Mouse (Mus musculus) layer of hippocampus, postnatal 36 days (tissue): ENCODE results near the gene Slc41a2. TPM values are rescaled to one million over a fixed set of nuclear protein-coding genes. Genes with fewer than 3 reads are reported as not detected.
"Not testable (repeated sequence)": the region's sequence is repeated elsewhere in the genome, so short reads cannot be mapped to it uniquely, and the experiment has no call there.

Experiments
- DNase-seq, 2 experiments: peaks; one replicate each; pipeline ENCODE4 v3.0.0; 2022
- total RNA-seq, 2 experiments: library from RNA; stranded (reverse); gene quantifications; 2 replicates each; pipeline ENCODE4 v1.2.3; 2021

Slc41a2 gene
- total RNA-seq, 2 experiments from 2014 or later, result 20.2 to 24.3 TPM

DNA sequence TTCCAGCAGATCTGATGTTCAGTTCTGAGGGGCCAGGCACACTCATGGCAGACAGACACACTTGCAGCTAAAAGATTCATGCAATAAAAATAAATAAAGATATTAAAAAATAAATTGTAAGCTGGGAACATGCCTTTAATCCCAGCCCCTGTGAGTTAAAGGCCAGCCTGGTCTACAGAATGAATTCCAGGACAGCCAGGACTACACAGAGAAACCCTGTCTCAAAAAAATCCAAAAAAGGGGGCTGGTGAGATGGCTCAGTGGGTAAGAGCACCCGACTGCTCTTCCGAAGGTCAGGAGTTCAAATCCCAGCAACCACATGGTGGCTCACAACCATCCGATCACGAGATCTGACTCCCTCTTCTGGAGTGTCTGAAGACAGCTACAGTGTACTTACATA is 14.1 kb upstream of the Slc41a2 start:
- DNase-seq, result not testable (repeated sequence)

DNA sequence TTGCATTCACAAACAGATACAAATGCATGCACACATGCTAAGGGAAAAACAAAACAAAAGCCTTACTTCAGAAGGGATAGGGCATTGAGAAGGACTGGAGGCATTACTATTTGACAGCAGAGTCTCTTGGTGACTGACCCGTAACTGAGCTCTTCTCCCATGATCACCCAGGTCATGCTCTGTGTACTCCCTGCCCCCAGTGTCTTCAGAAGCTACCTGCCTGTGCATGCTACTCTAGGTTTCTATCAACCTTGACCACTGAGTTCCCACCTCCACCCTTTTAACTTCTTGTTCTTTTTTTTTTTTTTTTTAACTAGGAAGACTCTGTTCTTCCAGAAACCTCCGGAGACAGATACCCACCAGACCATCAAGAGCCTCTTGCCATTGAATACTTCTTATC is 13.0 kb upstream of the Slc41a2 start:
- no peak for DNase-seq

GRCm38 (mm10) chr10:83347494-83347893 is 9.8 kb upstream of the Slc41a2 start:
- DNase-seq, result no peak

- DNase-seq, result no peak
Observed at GRCm38 (mm10) chr10:83346359-83346736, 8.7 kb upstream of the Slc41a2 start.

DNA sequence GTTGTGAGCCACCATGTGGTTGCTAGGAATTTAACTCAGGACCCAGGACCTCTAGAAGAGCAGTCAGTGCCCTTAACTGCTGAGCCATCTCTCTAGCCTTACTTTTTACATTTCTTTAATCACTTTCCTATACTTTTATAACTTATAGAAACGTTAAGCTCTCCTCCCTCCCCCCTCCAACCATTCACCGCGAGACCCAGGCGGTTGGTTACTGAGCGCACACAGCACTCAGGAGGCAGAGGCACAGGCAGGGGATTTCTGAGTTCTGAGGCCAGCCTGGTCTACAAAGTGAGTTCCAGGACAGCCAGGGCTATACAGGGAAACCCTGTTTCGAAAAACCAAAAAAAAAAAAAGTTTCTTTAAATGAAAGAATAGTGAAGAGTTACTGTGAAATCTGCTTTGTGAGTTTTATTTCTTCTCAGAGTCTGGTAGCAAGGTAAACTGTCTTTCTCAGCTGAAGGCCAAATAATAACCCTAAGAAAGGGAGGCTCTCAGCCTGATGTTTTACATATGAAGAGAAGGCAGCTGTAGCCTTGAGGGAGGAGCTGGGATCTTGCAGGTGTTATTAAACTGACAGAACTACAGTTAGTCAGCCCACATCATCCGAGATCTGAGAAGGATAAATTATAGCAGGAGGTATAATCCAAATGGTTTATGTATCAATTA is 8.1 kb upstream of the Slc41a2 start:
- DNase-seq, result no peak

DNA sequence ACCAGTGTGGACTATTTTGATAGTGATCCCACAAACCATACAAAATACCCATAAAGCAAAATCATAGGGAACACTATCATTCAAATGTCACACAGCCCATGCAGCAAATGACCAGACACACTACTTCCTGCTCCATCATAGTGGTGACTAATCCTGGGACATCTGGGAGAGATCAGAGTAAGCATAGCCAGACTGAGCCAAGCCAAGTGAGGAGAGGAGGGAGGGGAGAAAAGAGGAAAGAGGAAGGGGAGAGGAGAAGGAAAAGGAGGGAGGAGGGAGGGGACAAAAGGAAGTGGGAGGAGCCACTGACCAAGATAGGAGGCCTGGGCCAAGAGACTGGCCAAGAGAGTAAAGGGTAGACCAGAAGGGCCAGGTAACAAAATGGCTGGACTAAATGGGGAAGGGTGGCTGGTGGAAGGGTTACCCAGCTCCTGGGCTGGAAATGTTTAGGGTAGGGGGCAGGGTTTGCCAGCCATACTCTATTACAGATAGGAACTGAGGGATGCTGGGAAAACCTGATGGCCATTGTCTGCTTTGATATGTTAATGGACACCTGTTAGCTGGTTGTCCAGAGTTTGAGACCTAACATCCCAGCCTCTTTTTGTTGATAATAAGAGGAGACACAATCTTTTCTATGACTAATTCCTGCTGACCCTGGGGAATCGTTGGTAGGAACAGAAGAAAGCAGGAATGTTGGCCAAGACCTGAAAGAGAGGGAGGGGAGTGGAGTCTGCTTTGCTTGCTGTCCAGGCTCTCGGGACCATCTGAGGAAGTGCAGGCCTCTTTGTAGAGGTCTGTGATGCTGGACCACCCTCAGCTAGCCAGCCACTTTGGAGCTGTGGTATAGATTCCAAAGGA is 6.4 kb upstream of the Slc41a2 start:
- DNase-seq, result no peak

- DNase-seq, result peak in 1 of 2 experiments; percentile 33
Observed at GRCm38 (mm10) chr10:83343171-83343570, 5.5 kb upstream of the Slc41a2 start.

- no peak for DNase-seq
Observed at GRCm38 (mm10) chr10:83341226-83341625, 3.5 kb upstream of the Slc41a2 start.

DNA sequence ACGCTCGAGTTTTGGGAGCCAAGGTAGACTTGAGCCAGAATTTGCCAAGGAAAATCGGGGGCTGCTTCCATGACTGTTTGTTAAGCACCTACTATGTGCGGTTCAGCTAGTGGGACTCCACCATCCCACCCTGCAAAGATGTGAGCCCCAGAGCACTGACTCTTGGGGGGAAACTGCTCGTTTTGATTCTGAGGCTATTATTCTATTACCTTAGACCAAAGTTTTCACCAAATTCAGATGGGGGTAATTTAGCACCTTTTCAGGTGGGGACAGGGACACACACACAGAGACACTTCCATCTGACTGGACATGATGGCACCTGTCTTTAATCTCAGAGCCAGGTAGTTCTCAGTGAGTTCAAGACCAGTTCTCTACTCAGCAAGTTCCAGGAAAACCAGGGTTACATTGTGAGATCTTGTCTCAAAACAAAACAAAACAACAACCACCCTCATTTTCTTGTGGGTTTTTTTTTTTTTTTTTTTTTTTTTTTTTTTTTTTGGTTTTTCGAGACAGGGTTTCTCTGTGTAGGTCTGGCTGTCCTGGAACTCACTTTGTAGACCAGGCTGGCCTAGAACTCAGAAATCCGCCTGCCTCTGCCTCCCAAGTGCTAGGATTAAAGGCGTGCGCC is 403 bp upstream of the Slc41a2 start:
- DNase-seq, result no peak

DNA sequence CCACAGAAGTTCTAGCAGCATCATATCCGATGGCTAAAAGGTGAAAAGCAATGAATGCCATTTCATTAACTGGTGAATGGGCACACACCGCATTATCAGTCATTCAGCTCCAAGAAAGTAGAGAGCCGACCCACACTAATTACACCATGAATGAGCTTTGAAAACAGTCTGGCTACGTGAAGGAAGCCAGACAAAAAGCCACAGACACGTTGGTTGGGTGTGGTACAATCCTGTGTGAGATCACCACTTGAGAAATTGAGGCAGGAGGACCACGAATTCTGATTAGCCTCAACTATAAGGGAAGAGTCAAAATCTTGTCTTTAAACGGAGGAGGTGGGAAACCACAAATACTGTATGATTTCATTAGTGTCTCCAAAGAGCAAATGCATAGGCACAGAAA is 1.3 kb downstream of the Slc41a2 start:
- no peak for DNase-seq

DNA sequence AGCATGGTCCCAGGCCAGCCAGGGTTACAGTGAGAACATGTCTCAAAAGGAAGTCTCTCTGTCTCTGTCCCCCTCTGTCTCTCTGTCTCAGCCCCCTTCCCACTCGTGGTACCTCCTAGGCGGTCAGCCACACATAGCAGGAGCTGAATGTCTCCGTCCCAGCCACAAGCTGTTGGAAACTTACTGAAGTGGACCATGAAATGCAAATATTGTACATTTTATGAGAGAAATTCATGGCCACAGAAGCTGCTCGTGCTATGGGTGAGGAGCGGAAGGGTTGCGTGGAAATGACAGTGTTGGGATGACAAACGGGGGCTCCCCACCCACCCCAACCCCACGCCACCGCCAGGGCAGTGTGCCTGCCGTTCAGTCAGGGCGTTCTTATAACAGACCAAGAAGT is 5.1 kb downstream of the Slc41a2 start:
- DNase-seq, result no peak

DNA sequence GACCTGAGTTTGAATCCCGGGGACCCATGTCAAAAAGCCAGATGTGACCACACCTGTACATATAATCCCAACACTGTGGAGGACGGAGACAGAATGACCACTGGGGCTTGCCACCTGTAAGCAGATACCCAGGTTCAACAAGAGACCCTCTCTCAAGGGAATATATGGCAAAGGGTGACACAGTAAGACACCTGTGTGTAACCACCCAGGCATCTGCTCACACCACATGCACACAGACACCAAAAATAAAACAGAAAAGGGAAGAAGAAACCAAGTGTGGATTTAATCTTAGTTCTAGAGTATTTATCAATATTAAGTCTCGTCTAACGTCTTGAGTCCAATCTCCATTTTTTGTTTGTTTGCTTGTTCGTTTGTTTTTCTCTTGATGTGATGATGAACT is 5.9 kb downstream of the Slc41a2 start:
- no peak for DNase-seq

DNA sequence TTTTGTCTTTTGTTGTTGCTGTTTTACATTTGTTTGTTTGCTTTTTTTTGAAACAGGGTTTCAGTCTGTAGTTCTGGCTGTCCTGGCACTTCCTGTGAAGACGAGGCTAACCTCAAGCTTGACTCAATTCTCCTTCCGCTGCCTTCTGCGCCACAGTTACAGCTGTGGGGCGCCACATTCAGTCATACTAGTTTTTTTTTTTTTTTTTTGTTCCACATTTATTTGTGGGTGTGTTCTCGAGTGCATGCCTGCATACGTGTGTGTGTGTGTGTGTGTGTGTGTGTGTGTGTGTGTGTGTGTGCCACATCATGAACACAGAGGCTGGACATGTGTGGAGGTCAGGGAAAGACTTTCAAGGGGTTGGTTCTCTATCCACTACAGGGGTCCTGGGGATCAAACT is 7.3 kb downstream of the Slc41a2 start:
- DNase-seq, result no peak

GRCm38 (mm10) chr10:83328791-83329190 is 8.9 kb downstream of the Slc41a2 start:
- no peak for DNase-seq

DNA sequence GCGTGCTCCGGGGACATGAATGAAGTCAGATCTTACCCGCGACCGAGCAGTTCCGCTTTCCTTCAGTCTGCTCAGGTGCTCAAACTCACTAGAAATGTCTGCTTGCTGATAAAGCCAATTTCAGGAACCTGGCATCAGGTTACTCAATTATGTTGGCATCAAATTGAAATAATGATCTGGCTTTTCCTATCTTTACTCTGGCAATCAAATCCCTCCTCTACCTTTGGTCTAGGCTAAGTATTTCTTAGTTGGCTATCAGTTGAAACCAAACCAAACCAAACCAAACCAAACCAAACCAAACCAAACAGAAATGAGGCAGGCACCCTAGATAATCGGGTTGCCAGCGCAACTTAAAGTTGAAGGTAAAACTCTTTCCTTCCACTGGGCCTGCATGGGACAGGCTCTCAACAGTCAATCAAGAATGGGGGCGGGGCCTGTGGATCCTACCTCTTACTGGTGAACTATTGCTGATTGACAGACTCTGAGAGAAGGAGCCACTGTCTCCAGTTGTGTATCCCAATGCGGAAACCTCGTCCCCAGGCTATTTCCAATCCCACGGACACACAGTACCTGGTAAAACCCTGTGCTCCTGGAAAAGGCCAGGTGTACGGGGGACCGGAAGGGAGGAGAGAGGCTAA is 10.9 kb downstream of the Slc41a2 start:
- DNase-seq, result no peak

DNA sequence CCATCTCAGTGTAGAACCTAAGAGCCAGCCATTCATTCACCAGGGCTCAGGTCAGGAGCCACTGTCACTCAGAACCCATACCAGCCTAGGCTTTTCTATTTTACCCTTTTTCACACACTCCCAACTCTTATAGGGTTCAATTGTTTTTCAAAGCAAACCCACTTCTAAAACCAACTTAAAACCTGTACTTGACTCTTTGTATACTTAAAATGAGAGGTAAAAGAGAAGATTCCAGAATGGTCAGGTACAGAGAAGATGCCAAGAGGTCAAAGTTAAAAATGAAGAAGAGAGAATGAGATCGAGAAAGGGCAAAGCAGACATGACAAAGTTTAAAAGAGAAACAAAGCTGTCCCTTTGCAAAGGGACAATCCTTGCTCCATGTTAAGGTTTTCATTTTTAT is 11.8 kb downstream of the Slc41a2 start:
- DNase-seq, result no peak

- DNase-seq, result no peak
Observed at GRCm38 (mm10) chr10:83324871-83325270, 12.8 kb downstream of the Slc41a2 start.

- no peak for DNase-seq
Observed at GRCm38 (mm10) chr10:83322551-83323100, 15.1 kb downstream of the Slc41a2 start.

DNA sequence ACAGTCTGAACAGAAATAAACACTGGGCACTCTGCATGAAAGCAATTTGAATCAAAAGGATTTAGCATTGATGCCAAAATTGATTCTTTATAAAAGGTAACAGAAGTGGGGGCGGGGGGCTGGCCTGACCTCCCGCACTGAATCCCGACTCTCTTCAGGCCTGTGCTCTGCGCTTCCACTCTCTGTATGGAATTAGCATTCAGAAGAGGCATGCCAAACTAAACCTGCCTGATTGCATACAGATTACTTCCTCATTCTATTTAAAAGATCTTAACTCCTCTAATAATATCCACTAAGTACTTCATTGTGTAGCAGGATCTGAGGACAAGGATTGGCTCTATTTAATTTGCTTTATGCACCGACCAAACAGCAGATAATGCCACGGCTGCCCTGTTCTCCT is 16.2 kb downstream of the Slc41a2 start:
- no peak for DNase-seq

GRCm38 (mm10) chr10:83320870-83321269 is 16.8 kb downstream of the Slc41a2 start:
- no peak for DNase-seq

DNA sequence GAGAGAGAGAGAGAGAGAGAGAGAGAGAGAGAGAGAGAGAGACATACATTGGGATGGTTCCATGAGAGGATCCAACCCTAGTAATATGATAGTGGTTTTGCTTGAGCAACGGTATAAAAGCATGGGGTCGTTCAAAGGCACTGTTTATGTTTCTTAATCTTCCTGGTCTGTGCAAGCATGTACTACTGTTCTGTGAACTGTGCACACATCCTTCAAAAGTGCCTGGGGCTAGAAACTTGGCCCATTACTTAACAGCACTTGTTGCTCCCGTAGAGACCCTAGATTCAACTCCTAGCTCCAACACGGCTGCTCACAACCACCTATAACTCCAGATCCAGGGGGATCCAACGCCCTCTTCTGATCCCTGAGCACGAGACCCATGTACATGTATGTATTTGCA is 17.3 kb downstream of the Slc41a2 start:
- no peak for DNase-seq

DNA sequence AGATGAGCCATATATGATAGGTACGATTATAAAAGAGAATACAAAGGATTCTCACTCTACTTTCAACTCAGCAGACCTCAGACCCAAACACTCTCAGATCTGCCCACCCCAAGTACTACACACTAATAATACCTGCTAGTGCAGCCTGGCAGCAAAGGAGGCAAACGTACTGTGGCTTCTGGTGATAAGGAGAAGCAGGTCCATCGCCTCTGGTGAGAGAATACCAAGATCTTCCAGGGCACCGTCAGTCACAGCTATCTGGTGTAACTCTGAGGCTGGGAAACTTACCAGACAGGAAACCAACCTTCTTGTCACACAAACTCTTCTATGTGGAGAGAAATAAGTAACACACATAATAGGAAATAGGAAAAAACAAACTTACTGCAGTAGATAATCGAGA is 24.6 kb downstream of the Slc41a2 start:
- no peak for DNase-seq

- DNase-seq, result no peak
Observed at GRCm38 (mm10) chr10:83310356-83310755, 27.3 kb downstream of the Slc41a2 start.
